Comparison of ENCODE assay signal across 16 mouse cellular contexts in the genomic region with DNA sequence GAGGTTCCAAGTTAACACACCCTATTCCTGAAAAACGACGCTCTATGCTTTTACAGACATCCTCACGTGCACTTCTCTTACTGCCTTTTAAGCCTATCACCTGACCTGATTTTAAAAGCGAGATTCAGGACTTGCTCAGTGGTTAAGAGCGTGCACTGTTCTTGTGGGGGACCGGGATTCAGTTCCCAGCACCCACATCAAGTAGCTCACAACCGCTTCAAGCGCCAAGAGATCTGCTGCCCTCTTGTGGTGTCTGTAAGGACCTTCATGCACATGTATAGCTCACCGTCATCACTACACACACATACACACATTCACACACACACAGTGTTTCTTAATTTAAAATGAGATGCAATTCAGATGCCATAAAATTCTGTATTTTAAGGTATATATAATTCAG. TPM values are rescaled to one million over a fixed set of nuclear protein-coding genes. Genes with fewer than 3 reads are reported as not detected.
A peak's percentile ranks its signal among the peaks of the same experiment; 100 is the strongest.
DNase-seq lines count a peak whose midpoint lies in the region; ATAC-seq and TF ChIP-seq lines count a peak whose summit lies in the region.
"Had no signal": no experiment of that assay in that cellular context is flagged by ENCODE, and none has a peak within 500 bp of the region (broad histone marks: within the 10 kb centered on the region; RNA-seq: fewer than 3 reads in every experiment).

No protein-coding gene starts in this region.

- TF ChIP-seq POLR2A in testis, adult 2 months (IDR thresholded peaks at IDR 0.05; ENCODE audit: control insufficient read depth, low read depth, low read length) = no peak

- no peaks in the 10 kb centered on the region for H3K4me1 ChIP-seq in intestine, postnatal 0 days (replicated peaks; ENCODE audit: control insufficient read depth, insufficient read depth, low read length)
- H3K4me1 ChIP-seq in intestine, embryonic 15.5 days (replicated peaks) = no peaks in the 10 kb centered on the region
- H3K4me1 ChIP-seq in testis, adult 2 months (ENCODE audit: control insufficient read depth, insufficient read depth, low read length) = peaks cover 3% of the 10 kb centered on the region
- H3K4me1 ChIP-seq in ES-E14 (ENCODE audit: control insufficient read depth in 2 of 2, insufficient read depth in 2 of 2, low read length in 2 of 2, poor library complexity in 1 of 2) = no peaks in the 10 kb centered on the region
- H3K4me1 ChIP-seq: embryonic facial prominence, embryonic 12.5 days; forebrain, embryonic 12.5 days; heart, embryonic 13.5 days had no signal

- H3K9ac ChIP-seq in intestine, postnatal 0 days (ENCODE audit: low read depth, low read length) = no peak overlapping the region
- H3K9ac ChIP-seq in intestine, embryonic 15.5 days = no peak overlapping the region
- no peak overlapping the region for H3K9ac ChIP-seq in ES-E14 (ENCODE audit: insufficient read depth, low read depth, low read length, poor library complexity, severe bottlenecking)
- H3K9ac ChIP-seq: embryonic facial prominence, embryonic 12.5 days; forebrain, embryonic 12.5 days; forebrain, postnatal 0 days; heart, embryonic 13.5 days had no signal

- ATAC-seq in intestine, postnatal 0 days = no peak
- ATAC-seq in intestine, embryonic 15.5 days = no peak
- ATAC-seq: forebrain, postnatal 0 days had no signal

- H3K27ac ChIP-seq in intestine, postnatal 0 days (ENCODE audit: low read depth, low read length) = no peak overlapping the region
- H3K27ac ChIP-seq in intestine, embryonic 15.5 days = no peak overlapping the region
- H3K27ac ChIP-seq in testis, adult 2 months (ENCODE audit: control insufficient read depth, insufficient read depth, low read depth, low read length) = no peak overlapping the region
- H3K27ac ChIP-seq in ES-E14 (ENCODE audit: insufficient read depth, low read depth, low read length, poor library complexity, severe bottlenecking) = no peak overlapping the region
- H3K27ac ChIP-seq: embryonic facial prominence, embryonic 12.5 days; forebrain, embryonic 12.5 days; heart, embryonic 13.5 days had no signal

- DNase-seq in testis, postnatal 14 days (ENCODE audit: low spot score) = no peak
- no peak for DNase-seq in ES-E14 (ENCODE audit: low read depth, low spot score)
- no peak for DNase-seq in cerebellum, postnatal 36 days
- DNase-seq in cerebellum, postnatal 4 days (ENCODE audit: low spot score in 2 of 2) = no peak
- DNase-seq: adrenal gland, adult 2 months; adrenal gland, postnatal 25 days; forebrain, postnatal 0 days; gastrocnemius, postnatal 14 days; heart, postnatal 36 days; kidney, adult 2 months had no signal

- TF ChIP-seq CTCF in intestine, postnatal 0 days (IDR thresholded peaks at IDR 0.05; ENCODE audit: low read depth) = peak; percentile 18; the same call in 1 of the 2 replicates
- peak; percentile 51; the same call in 1 of the 2 replicates for TF ChIP-seq CTCF in testis, adult 2 months (IDR thresholded peaks at IDR 0.05; ENCODE audit: control insufficient read depth, insufficient read depth, insufficient replicate concordance, low read depth, low read length)

- 97% methylated on average over 9 of the region's 9 CpGs for WGBS in intestine, postnatal 0 days
- 94% methylated on average over 9 of the region's 9 CpGs for WGBS in intestine, embryonic 15.5 days

- H3K4me2 ChIP-seq in intestine, postnatal 0 days (replicated peaks; ENCODE audit: low read depth) = no peak overlapping the region
- H3K4me2 ChIP-seq in intestine, embryonic 15.5 days (replicated peaks) = no peak overlapping the region
- H3K4me2 ChIP-seq: embryonic facial prominence, embryonic 12.5 days; forebrain, embryonic 12.5 days; heart, embryonic 13.5 days had no signal

- H3K4me3 ChIP-seq in intestine, postnatal 0 days (ENCODE audit: low read depth, low read length) = no peak overlapping the region
- H3K4me3 ChIP-seq in intestine, embryonic 15.5 days (replicated peaks) = no peak overlapping the region
- no peak overlapping the region; the same call in 1 of the 2 replicates for H3K4me3 ChIP-seq in testis, adult 2 months (ENCODE audit: control insufficient read depth, low read depth, low read length)
- no peak overlapping the region for H3K4me3 ChIP-seq in ES-E14 (ENCODE audit: insufficient read depth in 1 of 2, low read depth in 1 of 2, low read length in 2 of 2, poor library complexity in 1 of 2, severe bottlenecking in 1 of 2)
- H3K4me3 ChIP-seq: embryonic facial prominence, embryonic 12.5 days; forebrain, embryonic 12.5 days; heart, embryonic 13.5 days had no signal

- in situ Hi-C loops in ES-E14 (cut with MboI; ENCODE audit: low sequenced_read_pairs in 2 of 2, unreplicated experiment in 2 of 2) = no loop called here

- no peaks in the 10 kb centered on the region for H3K36me3 ChIP-seq in intestine, postnatal 0 days (ENCODE audit: control insufficient read depth, insufficient read depth)
- no peaks in the 10 kb centered on the region for H3K36me3 ChIP-seq in intestine, embryonic 15.5 days
- no peaks in the 10 kb centered on the region for H3K36me3 ChIP-seq in testis, adult 2 months (ENCODE audit: control insufficient read depth, insufficient read depth, low read length)
- no peaks in the 10 kb centered on the region for H3K36me3 ChIP-seq in ES-E14 (ENCODE audit: control insufficient read depth, insufficient read depth, low read length, poor library complexity, severe bottlenecking)
- H3K36me3 ChIP-seq: embryonic facial prominence, embryonic 12.5 days; forebrain, embryonic 12.5 days; heart, embryonic 13.5 days had no signal

- no peaks in the 10 kb centered on the region for H3K9me3 ChIP-seq in intestine, postnatal 0 days (ENCODE audit: control insufficient read depth)
- no peaks in the 10 kb centered on the region for H3K9me3 ChIP-seq in intestine, embryonic 15.5 days
- no peaks in the 10 kb centered on the region for H3K9me3 ChIP-seq in ES-E14 (ENCODE audit: control insufficient read depth, insufficient read depth, low read depth, low read length)
- H3K9me3 ChIP-seq: embryonic facial prominence, embryonic 12.5 days had no signal

- no peaks in the 10 kb centered on the region for H3K27me3 ChIP-seq in intestine, postnatal 0 days (replicated peaks; ENCODE audit: control insufficient read depth, insufficient read depth, low read length)
- H3K27me3 ChIP-seq in intestine, embryonic 15.5 days (replicated peaks) = no peaks in the 10 kb centered on the region
- H3K27me3 ChIP-seq in testis, adult 2 months (ENCODE audit: control insufficient read depth, insufficient read depth, low read length) = no peaks in the 10 kb centered on the region
- H3K27me3 ChIP-seq: embryonic facial prominence, embryonic 12.5 days; forebrain, embryonic 12.5 days; heart, embryonic 13.5 days had no signal

TF ChIP-seq in ES-E14, 5 proteins besides CTCF, POLR2A, EP300 and RAD21:
- TF ChIP-seq HCFC1 (IDR thresholded peaks at IDR 0.05; ENCODE audit: borderline replicate concordance, insufficient read depth, low read length) (no peak), ZC3H11A (IDR thresholded peaks at IDR 0.05; ENCODE audit: borderline replicate concordance, low read depth, low read length) (0 out of 2 replicates have a peak, but pooled peaks have one; percentile 22), CHD2 (IDR thresholded peaks at IDR 0.05; ENCODE audit: low read depth, low read length) (no peak), ZNF384 (IDR thresholded peaks at IDR 0.05; ENCODE audit: low read depth, low read length) (no peak), MAFK (IDR thresholded peaks at IDR 0.05; ENCODE audit: insufficient read depth, low read depth, low read length) (no peak)

RNA-seq across cellular contexts. Expression of a gene that starts 21.9 kb away (rescaled TPM):
- 2.9 and 3.1 TPM in 2 replicates for polyA plus RNA-seq in intestine, postnatal 0 days (2015; fragmentation: Nextera tagmentation; extraction: Ambion mirVana)
- polyA plus RNA-seq in intestine, embryonic 15.5 days (2015; fragmentation: Nextera tagmentation; extraction: Ambion mirVana) = 4.7 and 5.8 TPM in 2 replicates
- polyA plus RNA-seq in testis, adult 2 months (2012; rRNA removed) = 2.3 and 2.4 TPM in 2 replicates
- 2.2 and 3.2 TPM in 2 replicates for total RNA-seq in ES-E14 (2012; rRNA removed)
